ENCODE assay signal across 18 mouse cellular contexts in genomic region chr12:98961415-98961814, GRCm38 (mm10). TPM values are rescaled to one million over a fixed set of nuclear protein-coding genes. Genes with fewer than 3 reads are reported as not detected.
DNase-seq lines count a peak whose midpoint lies in the region; ATAC-seq lines count a peak whose summit lies in the region.
"Had no signal": no experiment of that assay in that cellular context is flagged by ENCODE, and none has a peak within 500 bp of the region (broad histone marks: within the 10 kb centered on the region; RNA-seq: fewer than 3 reads in every experiment).

No protein-coding gene starts in this region.

- no peak for ATAC-seq in midbrain, embryonic 14.5 days (ENCODE audit: low FRiP score, low TSS enrichment)
- ATAC-seq: midbrain, embryonic 15.5 days had no signal

- H3K4me3 ChIP-seq in midbrain, embryonic 14.5 days (replicated peaks; ENCODE audit: low read depth, low read length): no peak overlapping the region
- H3K4me3 ChIP-seq: embryonic facial prominence, embryonic 12.5 days; heart, embryonic 13.5 days; hindbrain, embryonic 10.5 days; limb, embryonic 15.5 days; midbrain, embryonic 15.5 days had no signal

- no peak overlapping the region for H3K27ac ChIP-seq in midbrain, embryonic 14.5 days (replicated peaks; ENCODE audit: low read depth, low read length)
- H3K27ac ChIP-seq: embryonic facial prominence, embryonic 12.5 days; heart, embryonic 13.5 days; hindbrain, embryonic 10.5 days; limb, embryonic 15.5 days; macrophage; midbrain, embryonic 15.5 days had no signal

- no peak overlapping the region for H3K9ac ChIP-seq in midbrain, embryonic 14.5 days (replicated peaks; ENCODE audit: low read length)
- H3K9ac ChIP-seq: embryonic facial prominence, embryonic 12.5 days; heart, embryonic 13.5 days; limb, embryonic 15.5 days; midbrain, embryonic 15.5 days had no signal

- no peak overlapping the region for H3K4me2 ChIP-seq in midbrain, embryonic 14.5 days (ENCODE audit: low read length)
- H3K4me2 ChIP-seq: embryonic facial prominence, embryonic 12.5 days; heart, embryonic 13.5 days; limb, embryonic 15.5 days; midbrain, embryonic 15.5 days had no signal

- WGBS in midbrain, embryonic 14.5 days: 86% methylated on average over 4 of the region's 4 CpGs

- peaks cover 12% of the 10 kb centered on the region for H3K36me3 ChIP-seq in midbrain, embryonic 14.5 days (ENCODE audit: control insufficient read depth, insufficient read depth, low read length)
- H3K36me3 ChIP-seq: G1E; limb, embryonic 15.5 days; midbrain, embryonic 15.5 days had no signal

- H3K4me1 ChIP-seq in midbrain, embryonic 14.5 days (ENCODE audit: control insufficient read depth, insufficient read depth, low read length): peaks cover 4% of the 10 kb centered on the region; the same call in 1 of the 2 replicates
- H3K4me1 ChIP-seq: embryonic facial prominence, embryonic 12.5 days; midbrain, embryonic 15.5 days had no signal

- H3K9me3 ChIP-seq in midbrain, embryonic 14.5 days (ENCODE audit: control insufficient read depth, low read length): no peaks in the 10 kb centered on the region
- H3K9me3 ChIP-seq: embryonic facial prominence, embryonic 12.5 days; G1E; hindbrain, embryonic 10.5 days; limb, embryonic 15.5 days; midbrain, embryonic 15.5 days had no signal

- H3K27me3 ChIP-seq in midbrain, embryonic 14.5 days (ENCODE audit: control insufficient read depth, insufficient read depth, low read length): no peaks in the 10 kb centered on the region
- H3K27me3 ChIP-seq: embryonic facial prominence, embryonic 12.5 days; heart, embryonic 13.5 days; limb, embryonic 15.5 days; midbrain, embryonic 15.5 days had no signal

- DNase-seq in frontal cortex, postnatal 36 days (ENCODE audit: low spot score in 2 of 2): peak; percentile 19 to 47
- no peak for DNase-seq in frontal cortex, postnatal 10 days (ENCODE audit: low spot score in 2 of 2)
- DNase-seq in right cerebral cortex, adult 18-20 months: peak; percentile 35
- no peak for DNase-seq in right cerebral cortex, postnatal 14 days
- peak; percentile 19 to 42 for DNase-seq in cerebellum, postnatal 14 days
- DNase-seq in midbrain, embryonic 14.5 days: no peak
- no peak for DNase-seq in c-Kit-positive CD71-positive TER-119-positive erythroid progenitor cells, embryonic 14.5 days (ENCODE audit: low spot score)
- DNase-seq: adrenal gland, postnatal 10 days; kidney, adult 18-20 months; kidney, postnatal 36 days; lung, adult 2 months had no signal

RNA-seq across cellular contexts. Expression of gene Ttc8, which starts 41.0 kb away (rescaled TPM):
- polyA plus RNA-seq in midbrain, embryonic 14.5 days (2014; fragmentation: Nextera tagmentation; extraction: Ambion mirVana): 27.7 and 38.5 TPM in 2 replicates

Comparison
In these comparisons a context has a peak if more than half of its experiments do, and no peak if none do; other contexts are left out.
1. DNase-seq: peak in frontal cortex, postnatal 36 days (2 of 2), right cerebral cortex, adult 18-20 months (single experiment) and cerebellum, postnatal 14 days (2 of 2); none in frontal cortex, postnatal 10 days (0 of 2), right cerebral cortex, postnatal 14 days (single experiment), midbrain, embryonic 14.5 days (single experiment) and c-Kit-positive CD71-positive TER-119-positive erythroid progenitor cells, embryonic 14.5 days (single experiment).